Mouse (Mus musculus): ENCODE results near the gene Olfr1033. TPM values are rescaled to one million over a fixed set of nuclear protein-coding genes. Genes with fewer than 3 reads are reported as not detected.
"Not testable (repeated sequence)": the region's sequence is repeated elsewhere in the genome, so short reads cannot be mapped to it uniquely, and the experiment has no call there.

Gene Olfr1033
- polyA plus RNA-seq, 1 experiment from 2014 or later, result 5.4 TPM

DNA sequence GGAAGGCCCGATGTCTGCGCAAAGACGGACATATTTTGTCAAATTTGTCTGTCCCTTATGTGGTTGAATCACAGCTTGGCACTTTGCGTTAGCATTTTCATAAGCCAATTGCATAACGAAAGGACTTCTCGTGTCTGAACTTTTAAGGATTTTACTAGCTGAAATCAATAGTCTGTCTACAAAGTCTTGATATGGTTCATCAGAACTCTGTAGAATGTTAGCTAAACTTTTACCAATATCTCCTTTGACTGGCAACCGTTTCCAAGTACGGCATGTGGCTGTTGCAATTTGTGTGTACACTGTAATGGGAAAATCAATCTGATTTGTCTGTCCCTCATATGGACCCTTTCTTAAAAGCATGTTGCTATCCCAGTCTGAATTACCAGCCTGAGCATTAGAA is 49.8 kb downstream of the Olfr1033 start:
- Histone ChIP-seq H3K9ac (replicated peaks) (no peak overlapping the region), H3K27ac (ENCODE audit: low read depth) (peak overlapping the region; percentile 26; the same call in 1 of the 2 replicates), H3K4me2 (ENCODE audit: low read depth, low read length) (no peak overlapping the region), H3K9me3 (ENCODE audit: low read length) (peaks cover 2% of the 10 kb centered on the region; the same call in 1 of the 2 replicates), H3K4me1 (ENCODE audit: insufficient read depth) (no peaks in the 10 kb centered on the region), H3K4me3 (ENCODE audit: low read depth, low read length) (no peak overlapping the region), H3K27me3 (ENCODE audit: insufficient read depth, low read length) (no peaks in the 10 kb centered on the region), H3K36me3 (replicated peaks; ENCODE audit: insufficient read depth, low read length) (no peaks in the 10 kb centered on the region)
- TF ChIP-seq EP300 (IDR thresholded peaks at IDR 0.05; ENCODE audit: low read depth) (peak; percentile 64), CTCF (IDR thresholded peaks at IDR 0.05; ENCODE audit: low read depth) (no peak)
- WGBS (ENCODE audit: insufficient replicate concordance), result 64% methylated on average over 8 of the region's 8 CpGs
- DNase-seq (peak; percentile 14), ATAC-seq (peak; percentile 90)

DNA sequence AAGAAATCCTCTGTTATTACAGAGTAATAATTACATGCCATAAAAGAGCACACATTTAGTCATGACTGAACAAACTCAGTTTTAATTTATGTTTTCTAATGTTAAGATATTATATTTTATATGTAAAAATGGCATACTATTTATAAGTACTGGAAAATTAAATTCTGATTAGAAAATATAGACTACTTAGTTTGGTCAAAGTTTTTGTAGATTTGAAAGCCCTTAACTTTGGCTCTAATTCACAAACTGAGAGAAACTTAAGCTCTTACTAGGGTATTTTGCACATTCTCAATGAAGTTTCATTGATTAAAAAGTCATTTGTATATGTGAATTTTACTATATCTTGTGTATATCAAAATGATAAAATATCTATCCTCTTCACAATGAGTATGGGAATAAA is 53.3 kb downstream of the Olfr1033 start, which contains the start of gene Olfr1036:
Gene Olfr1036, plus strand, starts transcription at position 301 of the 400 bp plus-strand sequence.
- not testable (repeated sequence) for H3K27me3 ChIP-seq (ENCODE audit: insufficient read depth, low read length); H3K9me3 ChIP-seq (ENCODE audit: low read length); H3K4me2 ChIP-seq (ENCODE audit: low read depth, low read length); H3K27ac ChIP-seq (ENCODE audit: low read depth); H3K4me3 ChIP-seq (ENCODE audit: low read depth, low read length); ATAC-seq; H3K4me1 ChIP-seq (ENCODE audit: insufficient read depth); DNase-seq; H3K36me3 ChIP-seq (replicated peaks; ENCODE audit: insufficient read depth, low read length); H3K9ac ChIP-seq (replicated peaks)

DNA sequence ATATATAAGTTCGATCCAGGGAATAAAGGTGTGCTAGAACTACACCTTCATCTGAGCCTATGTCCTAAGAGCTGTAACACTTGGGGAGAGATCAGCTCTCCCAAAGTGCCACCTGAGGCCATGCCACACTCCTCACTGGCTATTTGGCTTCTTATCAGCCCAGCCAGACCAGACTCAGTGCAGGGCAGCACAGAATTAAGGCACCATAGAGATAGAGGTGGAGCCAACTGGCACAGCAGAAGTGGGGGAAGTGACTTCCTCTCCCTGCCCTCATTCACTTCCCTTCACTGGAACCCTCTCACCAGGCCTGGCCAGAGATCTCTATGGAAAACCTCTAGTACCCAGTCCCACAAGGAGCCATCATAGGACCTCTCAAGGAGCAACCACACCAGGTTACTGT is 60.0 kb downstream of the Olfr1033 start:
- H3K9ac ChIP-seq (replicated peaks); ATAC-seq: not testable (repeated sequence)
- WGBS (ENCODE audit: insufficient replicate concordance), result 87% methylated on average over 1 of the region's 1 CpGs

DNA sequence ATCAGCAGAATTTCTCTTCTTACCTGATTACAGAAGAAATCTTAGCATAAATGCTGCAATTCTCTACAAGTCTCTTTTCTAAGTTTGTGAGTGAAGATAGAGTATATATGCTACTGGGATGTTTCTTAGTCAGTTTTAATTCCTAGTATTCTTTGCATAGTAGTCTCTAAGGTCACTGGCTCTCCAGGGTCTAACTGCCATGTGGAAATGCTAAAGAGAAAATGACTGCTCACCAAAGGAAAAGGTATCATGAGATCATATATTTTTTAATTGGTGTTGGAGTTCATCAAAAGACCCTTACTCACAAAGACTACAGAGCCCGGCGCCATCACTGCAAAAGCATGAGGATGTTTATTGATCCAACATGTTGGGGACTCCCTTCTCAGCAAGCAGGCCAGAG is 66.9 kb downstream of the Olfr1033 start, which contains the start of gene Olfr1037:
Gene Olfr1037, minus strand, starts transcription at position 101 of the 400 bp plus-strand sequence.
- no peaks in the 10 kb centered on the region for H3K9me3 ChIP-seq (ENCODE audit: low read length)
- ATAC-seq (no peak), DNase-seq (no peak)
- H3K9ac ChIP-seq (replicated peaks), result no peak within 1 kb of the TSS
- H3K4me2 ChIP-seq (ENCODE audit: low read depth, low read length), result no peak within 1 kb of the TSS
- H3K4me3 ChIP-seq (ENCODE audit: low read depth, low read length), result no peak within 1 kb of the TSS
- 85% methylated on average over 2 of the region's 2 CpGs for WGBS (ENCODE audit: insufficient replicate concordance)
- no peaks in the 10 kb centered on the region for H3K27me3 ChIP-seq (ENCODE audit: insufficient read depth, low read length)
- H3K36me3 ChIP-seq (replicated peaks; ENCODE audit: insufficient read depth, low read length), result no peaks in the 10 kb centered on the region
- no peak within 1 kb of the TSS for H3K27ac ChIP-seq (ENCODE audit: low read depth)
- no peaks in the 10 kb centered on the region for H3K4me1 ChIP-seq (ENCODE audit: insufficient read depth)
- TF ChIP-seq CTCF (IDR thresholded peaks at IDR 0.05; ENCODE audit: low read depth) (no peak), EP300 (IDR thresholded peaks at IDR 0.05; ENCODE audit: low read depth) (no peak)

More for the DNA sequence above, 60.0 kb downstream of the Olfr1033 start:
- H3K27ac ChIP-seq (ENCODE audit: low read depth); H3K4me3 ChIP-seq (ENCODE audit: low read depth, low read length); H3K27me3 ChIP-seq (ENCODE audit: insufficient read depth, low read length); H3K4me2 ChIP-seq (ENCODE audit: low read depth, low read length); H3K4me1 ChIP-seq (ENCODE audit: insufficient read depth); H3K36me3 ChIP-seq (replicated peaks; ENCODE audit: insufficient read depth, low read length); H3K9me3 ChIP-seq (ENCODE audit: low read length); DNase-seq: not testable (repeated sequence)

Other genes starting within 250 kb of the Olfr1033 start
- not detected in 2 replicates for gene Olfr1014, start 247.9 kb upstream of the Olfr1033 start, polyA plus RNA-seq (2015; fragmentation: Nextera tagmentation; extraction: Ambion mirVana)
- not detected in 2 replicates for gene Olfr1015, start 238.6 kb upstream of the Olfr1033 start, polyA plus RNA-seq (2015; fragmentation: Nextera tagmentation; extraction: Ambion mirVana)
- not detected in 2 replicates for gene Olfr1016, start 218.1 kb upstream of the Olfr1033 start, polyA plus RNA-seq (2015; fragmentation: Nextera tagmentation; extraction: Ambion mirVana)
- gene Olfr1018, start 202.2 kb upstream of the Olfr1033 start, polyA plus RNA-seq (2015; fragmentation: Nextera tagmentation; extraction: Ambion mirVana), result not detected in 2 replicates
- not detected in 2 replicates for gene Olfr1019, start 175.2 kb upstream of the Olfr1033 start, polyA plus RNA-seq (2015; fragmentation: Nextera tagmentation; extraction: Ambion mirVana)
- not detected in 2 replicates for gene Olfr1020, start 173.6 kb upstream of the Olfr1033 start, polyA plus RNA-seq (2015; fragmentation: Nextera tagmentation; extraction: Ambion mirVana)
- not detected in 2 replicates for gene Olfr1022, start 152.0 kb upstream of the Olfr1033 start, polyA plus RNA-seq (2015; fragmentation: Nextera tagmentation; extraction: Ambion mirVana)
- not detected in 2 replicates for gene Olfr1023, start 135.0 kb upstream of the Olfr1033 start, polyA plus RNA-seq (2015; fragmentation: Nextera tagmentation; extraction: Ambion mirVana)
- gene Olfr1024, start 115.6 kb upstream of the Olfr1033 start, polyA plus RNA-seq (2015; fragmentation: Nextera tagmentation; extraction: Ambion mirVana), result not detected in 2 replicates
- not detected in 2 replicates for gene Olfr1025-ps1, start 105.4 kb upstream of the Olfr1033 start, polyA plus RNA-seq (2015; fragmentation: Nextera tagmentation; extraction: Ambion mirVana)
- gene Olfr1026, start 99.1 kb upstream of the Olfr1033 start, polyA plus RNA-seq (2015; fragmentation: Nextera tagmentation; extraction: Ambion mirVana), result not detected in 2 replicates
- gene Olfr1028, start 70.2 kb upstream of the Olfr1033 start, polyA plus RNA-seq (2015; fragmentation: Nextera tagmentation; extraction: Ambion mirVana), result not detected in 2 replicates
- gene Olfr1029, start 46.7 kb upstream of the Olfr1033 start, polyA plus RNA-seq (2015; fragmentation: Nextera tagmentation; extraction: Ambion mirVana), result not detected in 2 replicates
- not detected in 2 replicates for gene Olfr1030, start 41.4 kb upstream of the Olfr1033 start, polyA plus RNA-seq (2015; fragmentation: Nextera tagmentation; extraction: Ambion mirVana)
- not detected in 2 replicates for gene Olfr1031, start 30.3 kb upstream of the Olfr1033 start, polyA plus RNA-seq (2015; fragmentation: Nextera tagmentation; extraction: Ambion mirVana)
- not detected in 2 replicates for gene Olfr1032, start 15.1 kb upstream of the Olfr1033 start, polyA plus RNA-seq (2015; fragmentation: Nextera tagmentation; extraction: Ambion mirVana)
- 0.15 and 0.22 TPM in 2 replicates for gene Olfr1034, start 25.2 kb downstream of the Olfr1033 start, polyA plus RNA-seq (2015; fragmentation: Nextera tagmentation; extraction: Ambion mirVana)
- not detected in 2 replicates for gene Olfr1036, start 53.4 kb downstream of the Olfr1033 start, polyA plus RNA-seq (2015; fragmentation: Nextera tagmentation; extraction: Ambion mirVana)
- not detected in 2 replicates for gene Olfr1037, start 66.8 kb downstream of the Olfr1033 start, polyA plus RNA-seq (2015; fragmentation: Nextera tagmentation; extraction: Ambion mirVana)
- not detected in 2 replicates for gene Olfr1039, start 115.3 kb downstream of the Olfr1033 start, polyA plus RNA-seq (2015; fragmentation: Nextera tagmentation; extraction: Ambion mirVana)
- gene Olfr1040, start 126.1 kb downstream of the Olfr1033 start, polyA plus RNA-seq (2015; fragmentation: Nextera tagmentation; extraction: Ambion mirVana), result not detected in 2 replicates
- not detected in 2 replicates for gene Olfr1042, start 141.2 kb downstream of the Olfr1033 start, polyA plus RNA-seq (2015; fragmentation: Nextera tagmentation; extraction: Ambion mirVana)
- not detected in 2 replicates for gene Olfr1043, start 146.9 kb downstream of the Olfr1033 start, polyA plus RNA-seq (2015; fragmentation: Nextera tagmentation; extraction: Ambion mirVana)
- gene Olfr1044, start 157.2 kb downstream of the Olfr1033 start, polyA plus RNA-seq (2015; fragmentation: Nextera tagmentation; extraction: Ambion mirVana), result not detected in 2 replicates
- not detected in 2 replicates for gene Olfr52, start 165.1 kb downstream of the Olfr1033 start, polyA plus RNA-seq (2015; fragmentation: Nextera tagmentation; extraction: Ambion mirVana)
- gene Olfr1045, start 182.4 kb downstream of the Olfr1033 start, polyA plus RNA-seq (2015; fragmentation: Nextera tagmentation; extraction: Ambion mirVana), result not detected in 2 replicates
- not detected in 2 replicates for gene Olfr1046, start 198.7 kb downstream of the Olfr1033 start, polyA plus RNA-seq (2015; fragmentation: Nextera tagmentation; extraction: Ambion mirVana)
- gene Olfr1047, start 210.8 kb downstream of the Olfr1033 start, polyA plus RNA-seq (2015; fragmentation: Nextera tagmentation; extraction: Ambion mirVana), result not detected in 2 replicates
- not detected in 2 replicates for gene Olfr1048, start 219.7 kb downstream of the Olfr1033 start, polyA plus RNA-seq (2015; fragmentation: Nextera tagmentation; extraction: Ambion mirVana)
- gene Olfr1049, start 237.7 kb downstream of the Olfr1033 start, polyA plus RNA-seq (2015; fragmentation: Nextera tagmentation; extraction: Ambion mirVana), result not detected in 2 replicates

All from liver, postnatal 0 days (tissue).